Mouse (Mus musculus) intestine, embryonic 14.5 days (tissue): Measurements from ENCODE around the gene Lmtk2. TPM values are rescaled to one million over a fixed set of nuclear protein-coding genes. Genes with fewer than 3 reads are reported as not detected.

Experiments used
- ATAC-seq: fragments of 200-750 bp; cut with Nextera tagmentation; replicated peaks from 2 replicates; pipeline ENCODE4 v1.8.0; 2017; ENCODE audit warnings: low read depth, moderate number of reproducible peaks, moderate TSS enrichment, moderate library complexity; ENCODE audit not compliant: low FRiP score, low TSS enrichment
- DNase-seq: peaks from one replicate; pipeline ENCODE4 v3.0.0-alpha.2; 2018; ENCODE audit warnings: low spot score
- H3K27ac ChIP-seq: fragments of 300-500 bp; sonication (generic); 2 replicates; pipeline ENCODE4 v1.5.1; 2014; ENCODE audit warnings: low read depth, mild to moderate bottlenecking, control low read depth
- H3K27me3 ChIP-seq: fragments of 300-500 bp; sonication (generic); replicated peaks from 2 replicates; pipeline ENCODE4 v1.6.1; 2014; ENCODE audit warnings: low read length, control low read depth; ENCODE audit not compliant: control insufficient read depth, insufficient read depth
- H3K36me3 ChIP-seq: fragments of 300-500 bp; sonication (generic); 2 replicates; pipeline ENCODE4 v1.6.1; 2014; ENCODE audit warnings: low read length, control low read depth; ENCODE audit not compliant: control insufficient read depth, insufficient read depth
- H3K4me1 ChIP-seq: fragments of 300-500 bp; sonication (generic); replicated peaks from 2 replicates; pipeline ENCODE4 v1.6.1; 2014; ENCODE audit warnings: low read length, control low read depth, mixed read lengths; ENCODE audit not compliant: control insufficient read depth, insufficient read depth
- H3K4me2 ChIP-seq: fragments of 300-500 bp; sonication (generic); 2 replicates; pipeline ENCODE4 v1.6.1; 2014; ENCODE audit warnings: low read length
- H3K4me3 ChIP-seq: fragments of 300-500 bp; sonication (generic); 2 replicates; pipeline ENCODE4 v1.5.1; 2014; ENCODE audit warnings: low read depth, low read length, control low read depth, mixed read lengths
- H3K9ac ChIP-seq: fragments of 300-500 bp; sonication (generic); 2 replicates; pipeline ENCODE4 v1.6.1; 2014; ENCODE audit warnings: mild to moderate bottlenecking, low read length
- H3K9me3 ChIP-seq: fragments of 300-500 bp; sonication (generic); 2 replicates; pipeline ENCODE4 v1.6.1; 2016; ENCODE audit warnings: low read length, control low read depth; ENCODE audit not compliant: control insufficient read depth
- WGBS: fragments of 180-500 bp; shearing (Covaris S2); extraction: QIAGEN DNeasy Blood & Tissue Kit; methylation state at CpG from one replicate; pipeline ENCODE4 v1.1.7; 2014; 5-methylcytosine and 5-hydroxymethylcytosine counted together
- polyA plus RNA-seq: library from polyadenylated mRNA; unstranded; fragments of >200 nt; fragmentation: Nextera tagmentation; extraction: Ambion mirVana; gene quantifications from 2 replicates; pipeline ENCODE4 v1.2.1, GENCODE M21; 2014

Gene Lmtk2
- polyA plus RNA-seq, 1 experiment from 2014 or later = 5.9 TPM

- Histone ChIP-seq H3K4me1 (no peaks in the 10 kb centered on the region), H3K4me3 (no peak overlapping the region), H3K9ac (no peak overlapping the region), H3K36me3 (peaks cover 72% of the 10 kb centered on the region), H3K4me2 (no peak overlapping the region), H3K27me3 (no peaks in the 10 kb centered on the region), H3K27ac (no peak overlapping the region), H3K9me3 (no peaks in the 10 kb centered on the region)
- 99% methylated on average over 18 of the region's 18 CpGs for WGBS
- DNase-seq (no peak), ATAC-seq (no peak)
These were observed 73.4 kb downstream of the Lmtk2 start for GRCm38 (mm10) chr5:144173648-144174047.

GRCm38 (mm10) chr5:144178216-144178615 is 78.0 kb downstream of the Lmtk2 start:
- no peaks in the 10 kb centered on the region for H3K4me1 ChIP-seq
- ATAC-seq = no peak
- H3K4me2 ChIP-seq = no peak overlapping the region
- no peaks in the 10 kb centered on the region for H3K27me3 ChIP-seq
- WGBS = 41% methylated on average over 6 of the region's 6 CpGs
- no peak for DNase-seq
- H3K36me3 ChIP-seq = peaks cover 45% of the 10 kb centered on the region
- no peak overlapping the region for H3K9ac ChIP-seq
- no peak overlapping the region for H3K27ac ChIP-seq
- H3K4me3 ChIP-seq = no peak overlapping the region
- H3K9me3 ChIP-seq = no peaks in the 10 kb centered on the region

- H3K9me3 ChIP-seq = no peaks in the 10 kb centered on the region
- no peaks in the 10 kb centered on the region for H3K4me1 ChIP-seq
- no peak overlapping the region for H3K4me3 ChIP-seq
- H3K9ac ChIP-seq = no peak overlapping the region
- no peak overlapping the region for H3K27ac ChIP-seq
- ATAC-seq (no peak), DNase-seq (no peak)
- peaks cover 39% of the 10 kb centered on the region for H3K36me3 ChIP-seq
- 93% methylated on average over 7 of the region's 7 CpGs for WGBS
- H3K27me3 ChIP-seq = no peaks in the 10 kb centered on the region
- H3K4me2 ChIP-seq = no peak overlapping the region
These were observed 81.0 kb downstream of the Lmtk2 start for GRCm38 (mm10) chr5:144181249-144181648.

GRCm38 (mm10) chr5:144182542-144183247 is 82.5 kb downstream of the Lmtk2 start:
- Histone ChIP-seq H3K36me3 (peaks cover 32% of the 10 kb centered on the region), H3K9me3 (no peaks in the 10 kb centered on the region), H3K27me3 (no peaks in the 10 kb centered on the region), H3K4me1 (no peaks in the 10 kb centered on the region), H3K4me2 (no peak overlapping the region), H3K4me3 (no peak overlapping the region), H3K27ac (no peak overlapping the region), H3K9ac (no peak overlapping the region)
- ATAC-seq (0 out of 2 replicates have a peak, but pooled peaks have one; percentile 41), DNase-seq (no peak)
- WGBS = 45% methylated on average over 20 of the region's 20 CpGs

GRCm38 (mm10) chr5:144183248-144183559 is 83.0 kb downstream of the Lmtk2 start:
- Histone ChIP-seq H3K27me3 (no peaks in the 10 kb centered on the region), H3K36me3 (peaks cover 32% of the 10 kb centered on the region), H3K4me1 (no peaks in the 10 kb centered on the region), H3K27ac (no peak overlapping the region), H3K4me2 (no peak overlapping the region), H3K9ac (no peak overlapping the region), H3K4me3 (no peak overlapping the region), H3K9me3 (no peaks in the 10 kb centered on the region)
- no peak for DNase-seq
- 38% methylated on average over 8 of the region's 8 CpGs for WGBS
- 0 out of 2 replicates have a peak, but pooled peaks have one; percentile 37 for ATAC-seq

- no peaks in the 10 kb centered on the region for H3K9me3 ChIP-seq
- DNase-seq (no peak), ATAC-seq (no peak)
- H3K4me3 ChIP-seq = no peak overlapping the region
- no peaks in the 10 kb centered on the region for H3K27me3 ChIP-seq
- no peaks in the 10 kb centered on the region for H3K4me1 ChIP-seq
- H3K4me2 ChIP-seq = no peak overlapping the region
- H3K27ac ChIP-seq = no peak overlapping the region
- H3K36me3 ChIP-seq = peaks cover 29% of the 10 kb centered on the region
- no peak overlapping the region for H3K9ac ChIP-seq
- 81% methylated on average over 7 of the region's 7 CpGs for WGBS
These were observed 83.6 kb downstream of the Lmtk2 start for GRCm38 (mm10) chr5:144183647-144184335.

- H3K27ac ChIP-seq = no peak overlapping the region
- H3K4me3 ChIP-seq = no peak overlapping the region
- DNase-seq (no peak), ATAC-seq (no peak)
- no peaks in the 10 kb centered on the region for H3K9me3 ChIP-seq
- H3K9ac ChIP-seq = no peak overlapping the region
- H3K4me1 ChIP-seq = peaks cover under 1% of the 10 kb centered on the region
- H3K4me2 ChIP-seq = no peak overlapping the region
- H3K36me3 ChIP-seq = peaks cover 26% of the 10 kb centered on the region
- 86% methylated on average over 21 of the region's 21 CpGs for WGBS
- H3K27me3 ChIP-seq = no peaks in the 10 kb centered on the region
These were observed 84.3 kb downstream of the Lmtk2 start for GRCm38 (mm10) chr5:144184350-144185045.

GRCm38 (mm10) chr5:144188422-144188821 is 88.2 kb downstream of the Lmtk2 start:
- Histone ChIP-seq H3K36me3 (peaks cover 22% of the 10 kb centered on the region), H3K9me3 (no peaks in the 10 kb centered on the region), H3K9ac (no peak overlapping the region), H3K27ac (no peak overlapping the region), H3K4me1 (peaks cover 8% of the 10 kb centered on the region), H3K4me3 (no peak overlapping the region), H3K4me2 (no peak overlapping the region), H3K27me3 (no peaks in the 10 kb centered on the region)
- WGBS = 76% methylated on average over 6 of the region's 6 CpGs
- ATAC-seq = no peak
- DNase-seq = no peak
